Mouse (Mus musculus) spleen, postnatal 10 days (tissue): ENCODE results near the gene Dnajc11.

Source experiments
- DNase-seq, 2 experiments: peaks; one replicate each; pipeline ENCODE4 v3.0.0; 2021 to 2022; ENCODE audit warnings: low spot score in 2 of 2

The Dnajc11 gene

DNA sequence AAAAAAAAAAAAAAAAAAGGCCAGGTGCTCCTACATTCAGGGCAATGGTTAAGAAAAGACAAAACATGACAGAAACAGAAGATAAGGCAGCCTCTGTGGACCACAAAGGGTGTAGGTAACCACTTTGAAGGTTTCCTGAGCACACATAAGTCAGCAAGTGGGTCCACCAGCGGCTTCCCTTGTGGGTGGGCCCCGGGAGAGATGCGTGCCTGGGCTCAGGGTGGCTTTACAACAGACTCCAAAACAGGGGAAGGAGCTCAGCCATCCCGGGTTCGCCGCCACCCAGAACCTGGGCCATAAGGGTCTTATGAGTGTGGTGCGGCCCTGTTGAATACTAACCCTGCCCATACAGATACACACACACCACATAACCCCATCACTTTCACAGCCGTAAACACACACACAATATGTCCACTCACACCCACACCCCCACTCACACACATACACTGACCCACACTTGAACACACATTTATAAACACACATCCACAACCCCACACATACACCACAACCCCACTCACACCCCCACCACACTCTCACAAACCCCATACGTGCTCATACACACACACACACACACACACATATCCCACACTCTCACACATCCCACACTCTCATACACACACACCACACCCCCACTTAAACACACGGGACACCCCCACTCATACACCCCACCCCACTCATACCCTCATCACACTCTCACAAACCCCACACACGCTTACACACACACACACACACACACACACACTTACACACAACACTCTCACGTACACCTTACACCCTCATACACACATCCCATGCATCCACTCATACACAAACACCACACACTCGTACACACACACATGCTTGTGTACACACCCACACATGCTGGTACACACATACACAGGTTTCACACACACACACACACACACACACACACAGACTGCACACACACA is 651 bp upstream of the Dnajc11 start:
- DNase-seq = peak in 1 of 2 experiments; percentile 28

DNA sequence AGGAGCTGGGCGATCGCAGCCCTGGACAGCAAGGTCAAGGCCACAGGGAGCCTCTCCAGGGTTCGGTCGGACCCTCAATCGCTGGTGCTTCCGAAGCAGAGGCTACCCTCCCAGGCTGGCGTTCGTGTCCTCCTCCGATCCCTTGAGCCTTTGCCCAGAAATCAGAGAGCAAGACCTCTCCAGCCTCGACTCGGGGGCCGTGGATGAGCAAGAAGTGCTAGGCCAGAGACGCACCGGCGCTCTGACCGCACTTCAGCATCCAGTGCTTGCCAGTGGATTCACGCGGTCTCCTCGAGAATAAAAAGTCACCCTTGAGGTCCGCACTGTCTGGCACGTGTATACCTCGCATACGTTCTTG is 703 bp downstream of the Dnajc11 start:
- DNase-seq = peak in 1 of 2 experiments; percentile 35

DNA sequence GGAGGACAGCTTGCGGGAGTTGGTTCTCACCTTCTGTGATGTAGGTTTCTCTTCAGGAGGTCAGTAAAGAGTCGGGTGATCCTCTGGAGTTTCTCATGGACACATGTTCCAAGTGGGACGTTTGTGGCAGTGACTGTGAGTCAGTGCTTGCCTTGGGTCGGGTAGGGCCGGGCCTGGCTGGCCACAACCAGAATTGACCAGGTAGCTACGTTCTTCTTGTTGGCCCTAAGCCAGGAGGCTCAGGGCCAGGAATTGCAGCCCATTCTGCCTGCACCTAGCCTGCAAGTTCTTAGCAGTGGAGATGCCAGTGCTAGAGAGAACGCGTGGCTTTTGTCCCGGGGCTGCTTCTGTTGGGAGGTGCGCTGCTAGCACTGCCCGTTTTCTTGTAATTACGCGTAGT is 4.0 kb downstream of the Dnajc11 start:
- no peak for DNase-seq

DNA sequence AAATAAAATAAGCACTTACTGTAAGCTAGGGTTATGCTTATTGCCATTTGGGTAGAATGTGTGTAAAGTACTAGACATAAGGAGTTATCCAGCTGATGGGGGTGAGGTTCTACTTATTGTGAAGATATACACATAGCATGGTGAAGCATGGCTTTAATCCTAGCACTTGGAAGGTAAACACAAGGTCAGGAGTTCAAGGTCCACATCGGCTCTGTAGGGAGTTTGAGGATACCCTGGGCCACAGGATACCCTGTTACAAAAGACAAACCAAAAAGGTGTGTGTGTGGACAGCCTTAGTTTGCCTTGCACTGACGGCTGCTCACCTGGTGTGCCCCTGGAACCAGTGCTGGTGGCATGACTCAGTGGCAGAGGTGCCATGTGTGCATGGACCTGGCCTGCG is 4.6 kb downstream of the Dnajc11 start:
- DNase-seq = no peak

DNA sequence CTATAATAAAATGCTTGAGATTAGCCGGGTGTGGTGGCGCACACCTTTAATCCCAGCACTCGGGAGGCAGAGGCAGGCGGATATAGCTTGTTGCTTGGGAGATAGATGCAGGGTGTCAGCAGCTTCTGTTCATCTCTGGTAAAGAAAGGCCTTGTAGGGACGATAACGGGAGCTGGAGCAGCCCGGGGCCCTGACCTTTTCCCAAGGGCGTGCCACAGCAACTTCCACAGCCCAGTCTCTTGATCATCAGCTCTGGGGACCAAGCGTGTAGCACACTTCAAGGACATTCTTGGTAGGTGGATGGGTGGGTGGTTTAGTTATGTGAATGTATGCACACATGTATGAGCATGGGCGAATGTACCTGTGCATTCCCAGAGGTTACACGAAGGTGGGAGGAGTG is 12.7 kb downstream of the Dnajc11 start:
- no peak for DNase-seq

DNA sequence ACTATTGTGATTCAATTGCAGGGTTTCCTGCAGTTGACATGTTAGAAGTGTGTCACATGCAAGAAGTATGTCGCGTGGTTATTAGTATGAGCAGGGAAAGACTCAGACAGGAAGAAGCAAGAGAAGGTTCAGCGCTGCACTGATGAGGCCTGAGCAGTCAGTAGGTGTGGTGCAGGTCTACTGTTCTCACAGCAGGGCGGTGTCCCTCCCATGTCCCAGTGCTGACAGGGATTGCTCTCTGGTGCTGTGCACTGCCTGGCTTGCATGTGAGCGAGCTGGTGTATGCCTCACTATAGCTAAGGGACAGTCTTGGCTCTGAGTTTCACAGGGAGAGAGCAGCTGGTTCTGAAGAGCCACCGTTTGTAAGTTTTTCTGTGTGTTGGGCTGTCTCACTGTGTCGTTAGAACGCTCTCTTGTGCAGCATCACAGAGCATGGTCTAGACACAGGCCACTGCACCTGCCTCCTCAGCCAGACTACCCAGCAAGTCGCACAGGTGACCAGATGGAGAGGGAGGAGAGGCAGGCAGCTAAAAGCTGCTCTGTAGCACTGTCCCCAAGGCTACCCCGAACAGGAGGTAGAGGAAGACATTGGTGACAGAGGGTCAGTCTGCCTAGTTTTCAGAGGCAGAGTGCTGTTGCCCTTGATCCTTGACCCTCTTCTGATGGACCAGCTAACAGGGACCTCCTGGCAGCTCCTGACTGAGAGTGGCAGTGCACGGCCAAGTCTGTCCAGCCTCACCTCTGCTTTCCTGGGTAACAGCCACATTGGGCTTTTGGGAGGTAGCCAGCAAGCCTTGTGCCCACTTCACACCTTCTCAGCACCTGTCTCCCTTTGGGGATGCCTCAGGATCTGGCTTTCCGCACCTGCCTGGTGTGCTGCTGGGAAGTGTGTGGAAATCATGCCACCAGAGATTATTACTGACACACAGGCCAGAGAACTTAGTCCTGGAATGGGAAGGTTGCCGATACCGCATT is 15.3 kb downstream of the Dnajc11 start:
- DNase-seq = no peak

DNA sequence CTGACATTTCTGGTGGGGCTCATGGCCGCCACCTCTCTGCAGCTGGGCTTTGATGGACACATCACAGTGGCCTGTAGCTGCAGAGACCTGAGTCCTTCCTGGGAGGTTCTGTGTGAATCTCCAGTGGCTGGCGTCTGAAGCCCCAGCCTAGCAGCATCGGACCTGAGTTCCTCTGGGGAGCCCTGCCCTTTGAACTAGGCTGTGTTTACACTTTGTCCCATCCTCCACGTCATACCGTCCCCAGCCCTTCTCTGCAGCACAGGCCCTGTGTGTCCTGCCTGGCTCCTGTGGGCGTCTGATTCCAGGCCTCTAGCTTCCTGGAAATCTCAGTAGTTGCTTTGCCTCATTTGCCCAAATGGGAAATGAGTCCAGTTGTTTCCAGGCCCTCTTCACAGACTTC is 19.7 kb downstream of the Dnajc11 start:
- no peak for DNase-seq

DNA sequence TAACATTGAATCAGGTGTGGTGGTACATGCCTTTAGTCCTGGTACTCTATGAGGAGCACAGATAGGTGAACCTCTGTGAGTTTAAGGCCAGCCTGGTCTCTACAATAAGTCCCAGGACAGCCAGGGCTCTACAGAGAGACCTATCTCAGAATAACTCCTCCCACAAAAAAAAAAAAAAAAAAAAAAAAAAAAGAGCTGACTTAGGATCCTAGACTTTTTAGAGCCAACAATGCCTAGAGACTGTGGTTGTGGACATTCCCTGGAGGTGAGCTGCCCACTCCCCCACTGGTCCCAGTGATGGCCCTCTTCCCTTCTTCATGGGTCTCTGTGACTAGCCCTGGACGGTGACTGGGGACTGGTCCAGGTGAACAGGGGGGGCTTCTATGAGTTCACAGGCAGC is 22.3 kb downstream of the Dnajc11 start:
- DNase-seq = no peak

DNA sequence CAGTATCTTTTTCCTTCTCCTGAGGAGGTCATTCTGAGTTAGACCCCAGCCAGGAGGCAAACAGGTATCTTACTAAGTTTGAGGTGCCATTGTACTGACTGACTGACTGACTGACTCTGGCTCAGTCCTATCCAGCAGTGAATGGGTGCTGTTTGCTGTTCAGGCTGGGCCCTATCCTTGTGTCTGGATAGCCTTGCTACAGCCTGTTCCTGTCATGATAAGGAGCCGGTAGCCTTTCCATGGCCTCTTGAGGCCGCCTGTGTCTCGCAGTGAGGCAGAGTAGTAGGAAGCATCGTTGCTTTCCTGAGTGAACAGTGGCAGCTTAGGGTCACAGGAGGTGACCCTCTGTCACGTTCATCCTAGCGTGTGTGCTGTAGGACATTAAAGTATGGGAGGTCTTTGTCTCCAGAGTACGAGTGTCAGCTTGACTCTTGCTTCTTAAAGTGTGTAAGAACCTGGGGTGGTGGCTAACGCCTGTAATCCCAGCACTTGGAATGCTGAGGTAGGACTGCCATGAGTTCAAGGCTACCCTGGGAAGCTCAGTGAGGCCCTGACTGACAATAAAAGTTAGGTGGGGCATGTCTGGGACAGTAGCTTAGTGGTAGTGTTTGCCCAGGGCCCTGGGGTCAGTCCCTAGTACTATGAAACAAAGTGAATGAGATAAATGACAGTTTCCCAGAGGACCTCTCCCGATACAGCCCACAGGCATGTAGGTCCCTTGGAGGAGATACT is 24.3 kb downstream of the Dnajc11 start:
- peak; percentile 51 to 57 for DNase-seq

DNA sequence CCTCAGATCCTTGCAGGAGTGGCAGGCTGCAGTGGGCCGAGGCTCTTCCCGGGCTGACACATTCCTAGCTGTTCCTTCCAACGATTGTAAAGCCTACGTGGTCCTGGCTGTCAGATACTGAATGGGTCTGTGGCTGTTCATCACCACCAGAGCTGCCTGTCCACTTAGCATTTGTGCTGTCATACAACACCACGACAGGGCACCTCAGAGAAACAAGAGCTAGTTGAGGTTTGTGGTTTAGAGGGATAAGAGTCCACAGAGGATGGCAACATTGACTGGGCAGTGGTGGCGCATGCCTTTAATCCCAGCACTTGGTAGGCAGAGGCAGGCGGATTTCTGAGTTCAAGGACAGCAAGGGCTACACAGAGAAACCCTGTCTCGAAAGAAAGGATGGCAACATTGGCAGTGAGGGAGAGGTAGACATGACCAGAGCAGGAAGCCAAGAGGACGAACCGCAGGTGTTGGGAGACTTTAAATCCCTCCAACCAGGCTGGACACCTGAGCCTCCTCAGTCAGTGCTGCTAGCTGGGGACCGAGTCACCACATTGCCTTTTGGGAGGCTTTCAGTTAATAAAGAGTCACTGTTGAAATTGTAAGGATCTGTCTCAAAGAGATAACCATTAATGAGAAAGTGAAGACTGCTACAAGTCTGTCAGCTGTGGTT is 26.5 kb downstream of the Dnajc11 start:
- peak in 1 of 2 experiments; percentile 54 for DNase-seq

DNA sequence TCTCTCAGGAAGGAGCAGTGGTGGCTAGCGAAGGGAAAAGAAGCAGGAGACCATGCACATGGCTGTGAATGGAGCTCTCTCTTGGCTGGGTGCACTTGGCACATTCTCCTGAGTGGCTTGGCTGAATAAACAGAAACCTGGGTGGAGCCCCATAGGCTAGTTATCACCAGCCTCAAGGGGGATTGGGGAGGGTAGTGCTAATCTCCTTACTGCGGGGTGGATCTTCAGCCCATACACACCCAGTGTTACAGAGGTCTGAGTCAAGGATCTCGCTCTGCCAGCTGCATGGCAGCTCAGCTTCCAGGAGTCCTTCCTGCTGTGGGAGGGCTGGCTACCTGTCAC is 27.0 kb downstream of the Dnajc11 start:
- peak; percentile 69 to 70 for DNase-seq

DNA sequence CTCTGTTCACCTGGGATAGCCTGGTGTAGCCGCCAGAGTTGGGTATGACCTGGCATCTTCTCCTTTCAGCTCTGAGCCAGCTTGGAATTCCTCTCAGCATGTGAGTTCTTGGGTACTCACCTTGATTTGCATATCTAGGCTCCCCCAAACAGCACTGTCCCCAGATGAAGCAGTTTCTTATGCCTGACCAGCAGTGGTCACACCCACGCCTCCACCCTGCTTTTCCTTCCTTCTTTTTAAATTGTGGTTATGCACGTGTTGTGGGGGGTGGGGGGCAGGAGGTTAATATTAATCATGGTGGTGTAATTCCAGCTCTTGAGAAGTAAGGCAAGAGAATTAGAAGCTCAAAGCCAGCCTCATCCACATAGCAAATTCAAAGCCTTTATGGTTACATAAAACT is 29.3 kb downstream of the Dnajc11 start:
- DNase-seq = peak in 1 of 2 experiments; percentile 60

DNA sequence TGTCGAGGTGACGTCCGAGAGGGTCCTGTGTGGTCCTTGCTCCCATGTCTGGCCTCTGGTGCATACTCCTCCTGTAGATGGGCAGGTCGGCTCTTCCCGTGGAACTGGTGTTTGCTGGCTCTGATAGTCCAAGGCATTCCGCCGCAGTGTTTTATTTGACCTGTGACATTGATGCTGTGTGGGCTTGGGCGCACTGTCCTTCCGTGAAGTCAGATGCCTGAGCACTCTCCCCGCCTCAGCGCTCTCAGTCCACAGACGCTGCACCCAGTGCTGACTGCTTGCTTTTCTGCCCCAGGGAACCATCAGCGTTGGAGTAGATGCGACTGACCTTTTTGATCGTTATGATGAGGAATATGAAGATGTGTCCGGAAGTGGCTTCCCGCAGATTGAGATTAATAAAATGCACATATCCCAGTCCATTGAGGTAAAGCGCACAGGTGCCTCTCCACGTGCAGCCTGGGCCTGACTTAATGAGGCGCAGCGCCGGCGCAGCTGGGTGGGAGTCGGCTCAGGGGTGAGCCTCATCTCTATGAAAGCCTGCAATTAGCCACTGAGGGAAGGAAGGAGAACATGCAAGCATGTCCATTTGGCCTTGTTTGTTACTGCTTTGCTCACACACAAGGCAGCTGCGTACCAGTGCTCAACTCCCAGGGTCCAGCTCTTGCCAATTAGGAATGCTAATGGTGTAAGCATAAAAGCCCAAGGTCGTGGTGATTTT is 34.9 kb downstream of the Dnajc11 start:
- no peak for DNase-seq

DNA sequence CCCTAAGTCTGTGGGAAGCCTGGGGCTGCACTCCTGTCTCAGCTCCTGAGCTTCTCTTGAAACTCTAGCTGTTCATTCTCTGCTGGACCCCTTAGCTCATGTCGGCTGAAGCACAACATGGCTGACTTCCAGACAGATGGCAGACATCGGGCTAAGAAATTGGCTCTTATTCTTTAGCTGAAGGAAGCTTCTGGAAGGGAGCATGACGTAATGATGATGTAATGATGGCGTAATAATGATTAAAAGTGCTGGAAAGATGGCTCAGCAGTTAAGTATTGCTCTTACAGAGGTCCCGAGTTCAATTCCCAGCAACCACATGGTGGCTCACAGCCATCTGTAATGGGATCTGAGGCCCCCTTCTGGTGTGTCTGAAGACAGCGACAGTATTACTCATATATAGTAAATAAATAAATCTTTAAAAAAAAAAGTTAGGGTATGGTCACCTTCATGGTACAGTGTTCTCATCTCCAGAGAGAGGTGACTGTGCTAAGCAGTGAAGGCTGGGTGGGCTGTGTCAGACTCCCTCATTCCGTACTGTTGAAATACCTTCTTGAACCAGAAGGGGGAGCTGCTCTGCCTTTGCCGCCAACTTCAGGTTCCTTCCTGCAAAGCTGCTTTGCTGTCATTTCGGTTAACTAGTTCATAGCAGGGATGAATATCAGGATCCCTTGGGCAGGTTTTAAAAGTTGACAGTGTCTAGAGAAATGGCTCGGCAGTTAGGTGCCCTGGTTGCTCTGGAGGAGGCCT is 38.9 kb downstream of the Dnajc11 start:
- DNase-seq = peak in 1 of 2 experiments; percentile 64

DNA sequence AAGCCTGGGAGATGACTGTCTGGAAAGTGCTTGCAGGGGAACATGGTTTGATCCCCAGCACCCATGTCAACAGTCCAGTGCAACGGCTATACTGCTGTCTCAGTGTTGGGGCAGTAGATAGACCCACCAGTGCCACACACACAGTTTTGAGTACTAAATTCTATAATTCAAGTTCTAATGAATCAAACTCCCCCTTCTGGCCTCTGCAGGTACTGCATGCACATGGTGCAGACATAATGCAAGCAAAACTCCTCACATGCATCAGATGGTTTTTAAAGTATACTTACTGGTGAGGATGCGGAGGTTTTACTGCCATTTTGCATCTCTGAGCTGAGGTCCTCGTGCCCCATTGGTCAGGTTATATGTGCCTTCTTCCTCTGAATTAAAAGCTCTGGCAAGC is 42.0 kb downstream of the Dnajc11 start:
- peak; percentile 72 to 87 for DNase-seq

DNA sequence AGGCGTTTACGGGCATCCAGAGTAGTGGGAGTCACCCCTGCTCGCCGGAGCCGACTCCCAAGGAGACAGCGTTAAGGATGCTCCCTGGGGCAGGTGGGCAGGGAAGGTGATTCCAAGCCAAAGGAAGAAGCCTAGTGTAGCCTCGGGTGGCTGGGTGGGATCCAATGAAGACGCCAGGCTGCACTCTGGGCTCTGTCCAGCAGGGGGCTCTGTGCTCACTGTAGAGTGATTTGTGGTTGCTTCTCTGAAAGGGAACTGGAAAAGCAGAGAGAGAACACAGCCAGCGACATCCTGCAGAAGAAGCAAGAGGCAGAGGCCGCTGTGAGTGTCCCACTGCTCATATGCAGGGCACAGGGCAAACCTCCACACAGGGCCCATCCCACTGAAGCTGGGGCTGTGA is 44.3 kb downstream of the Dnajc11 start:
- DNase-seq = peak; percentile 86 to 93

DNA sequence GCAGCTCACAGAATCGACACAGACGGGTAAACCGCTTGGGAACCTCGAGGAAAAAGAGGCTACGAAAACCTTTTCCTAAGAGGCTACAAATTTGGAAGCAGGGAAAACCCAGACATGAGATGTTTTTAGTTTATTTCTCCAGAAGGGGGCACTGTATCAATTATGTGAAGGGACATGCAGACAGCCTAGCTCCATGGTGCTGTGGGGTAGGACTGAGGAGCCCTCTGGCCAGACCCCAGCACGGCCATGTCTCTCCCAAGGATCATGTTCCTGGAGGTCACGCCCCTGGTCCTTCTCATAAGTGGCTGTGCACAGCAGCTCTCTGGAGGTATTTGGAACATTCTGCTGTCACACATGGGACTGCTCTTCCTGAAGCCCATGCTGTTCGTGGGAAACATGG is 47.2 kb downstream of the Dnajc11 start:
- no peak for DNase-seq

DNA sequence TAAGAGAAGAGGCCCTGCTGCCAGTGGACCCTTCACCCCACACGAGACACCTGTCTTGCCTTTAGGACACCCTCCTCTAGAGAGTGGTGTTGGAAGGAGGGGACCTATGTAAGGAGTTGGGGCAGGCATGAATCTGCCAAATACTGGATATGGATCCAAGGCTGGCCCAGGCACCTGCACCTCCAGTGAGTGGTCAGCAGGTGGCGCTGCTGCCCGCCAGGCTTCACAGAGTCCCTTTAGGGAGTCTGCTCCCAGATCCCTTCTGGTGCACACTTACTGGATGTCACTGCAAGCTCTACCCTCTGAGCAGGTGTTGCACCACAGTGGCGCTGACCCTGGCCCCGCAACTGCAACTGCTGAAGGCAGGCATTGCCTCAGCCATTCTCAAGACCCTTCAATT is 47.9 kb downstream of the Dnajc11 start:
- peak; percentile 79 to 82 for DNase-seq

DNA sequence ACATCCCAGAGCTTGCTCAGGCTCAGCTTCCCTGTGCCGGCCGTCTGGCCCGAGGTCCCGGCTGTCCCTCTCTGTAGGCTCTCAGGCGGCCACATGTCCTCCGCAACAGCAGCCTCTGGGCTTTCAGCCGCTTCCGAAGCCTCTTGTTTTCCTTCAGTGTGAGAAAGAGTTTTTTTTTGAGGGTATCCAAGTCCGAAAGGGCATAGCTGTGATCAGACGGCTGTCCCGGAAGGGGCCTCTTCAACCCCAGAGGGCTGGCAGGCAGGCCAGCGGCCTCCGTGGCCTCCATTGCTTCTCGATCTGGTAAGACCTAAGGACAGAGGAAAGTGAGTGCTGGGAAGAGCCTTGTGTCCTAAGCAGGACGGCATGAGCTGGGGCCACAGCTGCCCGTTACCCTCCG is 49.6 kb downstream of the Dnajc11 start:
- DNase-seq = no peak

DNA sequence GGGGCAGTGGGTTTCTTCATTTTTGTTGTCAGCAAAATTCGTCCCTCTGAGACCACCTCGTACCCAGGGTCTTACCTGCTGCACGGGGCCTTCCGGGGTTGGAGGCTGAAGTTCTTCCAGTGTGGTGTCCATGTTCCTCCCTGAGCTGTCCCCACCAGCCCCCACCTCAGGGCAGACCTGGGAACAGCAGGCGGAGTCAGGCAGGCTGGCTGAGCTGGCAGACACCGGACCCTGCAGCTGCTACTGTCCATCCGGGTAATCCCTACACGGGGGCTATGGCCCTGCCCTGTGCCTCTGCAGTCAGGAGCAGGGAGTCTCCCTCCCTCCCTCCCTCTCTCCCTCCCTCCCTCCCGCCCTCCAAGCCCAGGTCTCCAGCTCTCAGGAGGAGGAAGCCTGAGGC is 50.1 kb downstream of the Dnajc11 start:
- no peak for DNase-seq
